Mouse (Mus musculus) neural tube, embryonic 12.5 days (tissue): ENCODE results near the gene Srpr. TPM values are rescaled to one million over a fixed set of nuclear protein-coding genes. Genes with fewer than 3 reads are reported as not detected.
A peak's percentile ranks its signal among the peaks of the same experiment; 100 is the strongest.

Experiments used
- ATAC-seq: fragments of 200-750 bp; cut with Nextera tagmentation; 2 replicates; pipeline ENCODE4 v1.8.0; 2017; ENCODE audit warnings: low read depth, mild to moderate bottlenecking, moderate TSS enrichment, moderate library complexity; ENCODE audit not compliant: low FRiP score
- H3K27ac ChIP-seq: fragments of 300-500 bp; sonication (generic); 2 replicates; pipeline ENCODE4 v1.5.1; 2016
- H3K27me3 ChIP-seq: fragments of 300-500 bp; sonication (generic); replicated peaks from 2 replicates; pipeline ENCODE4 v1.6.1; 2016; ENCODE audit warnings: mild to moderate bottlenecking
- H3K36me3 ChIP-seq: fragments of 300-500 bp; sonication (generic); 2 replicates; pipeline ENCODE4 v1.6.1; 2016; ENCODE audit warnings: mild to moderate bottlenecking
- H3K4me1 ChIP-seq: fragments of 300-500 bp; sonication (generic); 2 replicates; pipeline ENCODE4 v1.6.1; 2016
- H3K4me2 ChIP-seq: fragments of 300-500 bp; sonication (generic); replicated peaks from 2 replicates; pipeline ENCODE4 v1.6.1; 2016; ENCODE audit warnings: mild to moderate bottlenecking
- H3K4me3 ChIP-seq: fragments of 300-500 bp; sonication (generic); 2 replicates; pipeline ENCODE4 v1.5.1; 2016
- H3K9ac ChIP-seq: fragments of 300-500 bp; sonication (generic); 2 replicates; pipeline ENCODE4 v1.6.1; 2016; ENCODE audit warnings: mild to moderate bottlenecking
- H3K9me3 ChIP-seq: fragments of 300-500 bp; sonication (generic); 2 replicates; pipeline ENCODE4 v1.6.1; 2016; ENCODE audit warnings: mild to moderate bottlenecking
- WGBS: fragments of 180-500 bp; shearing (Covaris S2); methylation state at CpG from one replicate; pipeline ENCODE4 v1.1.7; 2016; 5-methylcytosine and 5-hydroxymethylcytosine counted together
- polyA plus RNA-seq: library from polyadenylated mRNA; unstranded; fragments of >200 nt; fragmentation: Nextera tagmentation; extraction: Ambion mirVana; gene quantifications from 2 replicates; pipeline ENCODE4 v1.2.1, GENCODE M21; 2016

Srpr gene
- polyA plus RNA-seq, 1 experiment from 2014 or later, result 78.0 TPM

DNA sequence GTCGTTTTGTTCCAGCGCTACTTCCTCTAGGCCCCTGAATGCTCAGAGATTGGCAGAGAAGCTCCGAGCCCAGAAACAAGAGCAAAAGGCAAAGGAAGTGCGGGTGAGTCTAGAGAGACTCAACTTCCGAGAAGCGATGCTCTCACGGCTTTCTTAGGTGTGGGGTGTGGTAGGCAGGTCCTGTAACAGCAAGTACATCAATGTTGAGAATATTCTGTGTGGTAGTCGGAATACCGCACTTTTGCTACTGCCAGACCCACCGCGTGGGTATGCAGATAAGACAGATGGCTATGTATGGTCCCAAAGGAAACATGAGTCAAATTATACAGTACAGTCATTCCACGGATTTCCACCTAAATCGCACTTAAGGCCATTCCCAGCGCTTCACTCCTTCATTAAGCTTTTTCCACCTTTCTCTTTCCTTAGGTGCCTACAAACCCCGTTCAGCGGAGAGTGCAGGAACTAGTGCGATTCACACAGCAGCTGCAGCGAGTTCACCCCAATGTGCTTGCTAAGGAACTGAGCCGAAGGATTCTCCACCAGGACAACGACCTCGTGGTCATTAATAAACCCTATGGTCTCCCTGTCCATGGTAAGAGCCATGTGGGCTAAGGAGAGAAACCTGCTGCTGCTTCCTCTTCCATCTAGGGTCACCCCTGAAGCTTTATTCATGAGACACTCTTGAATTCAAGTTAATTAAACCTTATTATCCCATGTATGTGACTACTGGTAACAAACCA, 68.2 kb downstream of the Srpr start:
- Histone ChIP-seq H3K4me2 (peak overlapping the region; percentile 72), H3K9me3 (no peaks in the 10 kb centered on the region), H3K27me3 (no peaks in the 10 kb centered on the region), H3K27ac (no peak overlapping the region), H3K4me3 (peak overlapping the region; percentile 74), H3K9ac (peak overlapping the region; percentile 69), H3K4me1 (peaks cover 23% of the 10 kb centered on the region), H3K36me3 (peaks cover 13% of the 10 kb centered on the region)
- peak; percentile 55 for ATAC-seq
- WGBS, result 2% methylated on average over 21 of the region's 21 CpGs

DNA sequence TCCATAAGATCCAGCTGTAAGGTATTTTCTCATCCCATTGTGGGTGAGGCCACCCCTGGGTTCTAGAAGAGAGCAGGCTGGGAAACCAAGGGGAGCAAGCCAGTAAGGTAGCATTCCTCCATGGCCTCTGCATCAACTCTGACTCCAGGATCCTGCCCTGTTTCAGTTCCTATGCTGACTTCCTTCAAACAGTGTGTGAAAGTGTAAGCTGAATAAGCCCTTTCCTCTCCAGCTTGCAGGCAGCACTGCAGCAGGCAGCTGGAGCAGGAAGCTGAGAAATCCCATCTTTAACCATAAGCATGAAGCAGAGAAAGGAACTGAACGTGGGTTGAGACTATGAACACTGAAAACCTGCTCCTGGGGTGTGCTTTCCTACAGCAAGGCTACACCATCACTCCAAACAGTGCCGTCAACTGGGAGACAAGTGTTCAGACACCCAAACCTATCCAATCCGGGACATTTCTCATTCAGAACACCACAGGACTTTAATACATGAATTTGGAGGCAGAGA, 77.9 kb downstream of the Srpr start:
- Histone ChIP-seq H3K4me2 (no peak overlapping the region), H3K9ac (no peak overlapping the region), H3K27ac (no peak overlapping the region), H3K9me3 (no peaks in the 10 kb centered on the region), H3K36me3 (peaks cover 44% of the 10 kb centered on the region), H3K27me3 (no peaks in the 10 kb centered on the region), H3K4me1 (0 out of 2 replicates have a peak, but pooled peaks cover 4% of the 10 kb centered on the region), H3K4me3 (no peak overlapping the region)
- WGBS, result 81% methylated on average over 3 of the region's 3 CpGs
- no peak for ATAC-seq

DNA sequence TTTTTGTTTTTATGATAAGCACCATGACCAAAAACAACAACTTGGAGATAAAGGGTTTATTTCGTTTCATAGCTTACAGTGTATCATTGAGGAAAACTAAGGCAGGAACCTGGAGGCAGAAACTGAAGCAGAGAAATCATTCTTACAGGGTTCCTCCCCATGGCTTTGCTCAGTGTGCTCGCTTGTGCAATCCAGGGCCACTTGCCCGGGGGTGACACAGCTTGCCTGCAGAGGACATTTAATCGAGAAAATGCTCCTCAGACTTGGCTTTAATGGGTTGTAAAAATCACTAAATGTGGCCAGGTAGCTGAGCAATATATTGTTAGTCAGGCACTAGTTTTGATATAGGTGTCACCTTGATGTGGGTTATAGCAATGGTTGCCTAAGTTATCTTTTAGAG, 78.5 kb downstream of the Srpr start:
- peaks cover 39% of the 10 kb centered on the region for H3K36me3 ChIP-seq
- H3K9ac ChIP-seq, result no peak overlapping the region
- no peaks in the 10 kb centered on the region for H3K9me3 ChIP-seq
- no peaks in the 10 kb centered on the region for H3K27me3 ChIP-seq
- H3K4me3 ChIP-seq, result no peak overlapping the region
- H3K4me1 ChIP-seq, result 0 out of 2 replicates have a peak, but pooled peaks cover 7% of the 10 kb centered on the region
- H3K27ac ChIP-seq, result no peak overlapping the region
- H3K4me2 ChIP-seq, result no peak overlapping the region
- ATAC-seq, result no peak
- WGBS, result 87% methylated on average over 4 of the region's 4 CpGs

DNA sequence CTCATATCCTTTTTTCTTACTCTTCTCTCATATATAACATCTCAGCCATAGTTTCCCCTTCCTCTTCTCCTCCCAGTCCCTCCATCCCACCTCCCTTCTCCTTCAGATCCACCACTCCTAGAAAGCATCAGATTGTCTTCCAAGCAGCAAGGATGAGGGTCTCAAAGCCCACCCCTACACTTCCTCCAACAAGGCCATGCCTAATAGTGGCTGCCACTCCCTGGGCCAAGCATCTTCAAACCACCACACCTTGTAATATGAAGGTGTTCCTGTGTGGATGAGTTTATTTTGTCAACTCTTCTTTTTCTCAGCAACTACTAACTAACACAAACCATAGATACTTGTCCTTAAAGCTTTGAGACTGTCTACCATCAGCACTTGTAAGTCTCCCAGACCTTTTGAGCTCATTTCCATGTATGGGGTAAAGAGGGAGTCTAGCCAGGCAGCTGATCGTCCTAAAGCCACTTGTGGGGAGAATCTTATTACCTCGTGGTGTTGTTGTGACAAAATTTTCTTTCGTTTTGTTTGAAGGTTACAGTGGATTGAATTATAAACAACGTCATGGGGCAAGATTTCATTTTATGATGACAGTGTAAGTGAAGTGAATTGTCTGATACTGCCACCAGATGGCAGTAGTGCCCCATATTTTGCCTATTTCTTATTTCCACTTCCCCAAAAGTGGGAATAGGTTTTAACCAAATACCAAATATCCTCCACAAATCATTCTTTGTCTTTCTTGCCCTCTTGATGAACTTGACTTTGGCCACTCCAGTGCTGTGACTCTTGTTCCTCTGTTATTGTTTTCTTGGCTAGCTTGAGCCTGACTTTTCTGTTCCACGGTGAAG, 82.3 kb downstream of the Srpr start:
- no peak overlapping the region for H3K27ac ChIP-seq
- H3K4me3 ChIP-seq, result no peak overlapping the region
- peaks cover 7% of the 10 kb centered on the region for H3K36me3 ChIP-seq
- no peaks in the 10 kb centered on the region for H3K9me3 ChIP-seq
- H3K27me3 ChIP-seq, result peaks cover 5% of the 10 kb centered on the region; the same call in 1 of the 2 replicates
- H3K4me1 ChIP-seq, result 0 out of 2 replicates have a peak, but pooled peaks cover 7% of the 10 kb centered on the region
- ATAC-seq, result no peak
- H3K4me2 ChIP-seq, result no peak overlapping the region
- 14% methylated on average over 5 of the region's 5 CpGs for WGBS
- no peak overlapping the region for H3K9ac ChIP-seq

DNA sequence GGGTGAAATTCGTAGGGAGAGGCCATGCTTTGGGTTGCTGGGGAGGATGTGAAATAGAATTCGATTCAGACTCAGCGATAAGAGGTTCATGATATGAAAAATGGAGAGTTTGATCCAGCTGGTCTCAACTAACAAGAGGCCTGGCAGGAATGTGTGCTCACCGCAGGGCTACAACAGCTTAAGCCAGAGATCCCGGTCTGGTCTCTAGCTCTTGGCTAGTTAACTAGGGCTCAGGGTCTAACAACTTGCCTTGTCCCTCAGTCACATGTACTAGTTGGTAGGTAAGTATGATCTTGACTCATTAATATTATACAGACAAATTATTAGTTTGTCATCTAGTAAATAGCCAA, 82.9 kb downstream of the Srpr start:
- H3K36me3 ChIP-seq, result peaks cover 3% of the 10 kb centered on the region
- no peak overlapping the region for H3K9ac ChIP-seq
- H3K27me3 ChIP-seq, result peaks cover 11% of the 10 kb centered on the region
- no peak overlapping the region for H3K27ac ChIP-seq
- no peak overlapping the region for H3K4me2 ChIP-seq
- 62% methylated on average over 5 of the region's 5 CpGs for WGBS
- H3K4me3 ChIP-seq, result no peak overlapping the region
- 0 out of 2 replicates have a peak, but pooled peaks have one; percentile 35 for ATAC-seq
- H3K9me3 ChIP-seq, result no peaks in the 10 kb centered on the region
- 0 out of 2 replicates have a peak, but pooled peaks cover 7% of the 10 kb centered on the region for H3K4me1 ChIP-seq

DNA sequence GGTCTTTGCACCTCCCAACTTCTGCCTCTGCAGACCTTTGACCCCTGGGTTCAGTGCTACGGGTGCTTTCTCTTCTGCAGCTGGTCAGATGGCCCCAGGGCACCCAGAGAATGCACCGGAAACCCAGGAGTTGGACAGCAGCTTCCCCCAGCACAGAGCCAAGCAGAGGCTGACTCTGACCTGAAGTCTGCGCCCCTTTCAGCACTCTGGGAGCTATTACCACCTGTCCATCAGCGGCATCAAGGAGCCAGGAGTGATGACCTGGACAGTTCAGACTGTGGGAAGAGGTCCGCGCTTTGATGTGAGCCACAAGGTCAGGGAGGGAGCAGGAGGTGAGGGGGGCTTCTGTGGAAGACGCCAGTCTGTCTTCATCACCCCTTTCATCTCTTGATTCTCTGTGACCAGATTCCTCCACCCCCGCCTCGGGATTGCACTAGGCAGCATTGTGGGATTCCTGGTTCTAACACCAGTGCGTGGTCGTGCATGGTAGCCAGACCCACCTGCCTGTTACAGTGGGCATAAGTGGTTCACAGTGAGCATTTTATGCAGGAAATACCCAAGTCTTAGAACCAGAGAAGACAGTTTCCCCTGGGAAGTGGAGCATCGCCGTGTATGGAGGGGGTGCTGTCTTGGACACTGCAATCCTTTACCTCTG, 83.6 kb downstream of the Srpr start:
- no peak for ATAC-seq
- peaks cover 13% of the 10 kb centered on the region for H3K27me3 ChIP-seq
- WGBS, result 59% methylated on average over 13 of the region's 13 CpGs
- H3K9me3 ChIP-seq, result no peaks in the 10 kb centered on the region
- no peaks in the 10 kb centered on the region for H3K36me3 ChIP-seq
- H3K9ac ChIP-seq, result no peak overlapping the region
- H3K4me3 ChIP-seq, result no peak overlapping the region
- H3K4me2 ChIP-seq, result no peak overlapping the region
- H3K27ac ChIP-seq, result no peak overlapping the region
- H3K4me1 ChIP-seq, result 0 out of 2 replicates have a peak, but pooled peaks cover 7% of the 10 kb centered on the region

DNA sequence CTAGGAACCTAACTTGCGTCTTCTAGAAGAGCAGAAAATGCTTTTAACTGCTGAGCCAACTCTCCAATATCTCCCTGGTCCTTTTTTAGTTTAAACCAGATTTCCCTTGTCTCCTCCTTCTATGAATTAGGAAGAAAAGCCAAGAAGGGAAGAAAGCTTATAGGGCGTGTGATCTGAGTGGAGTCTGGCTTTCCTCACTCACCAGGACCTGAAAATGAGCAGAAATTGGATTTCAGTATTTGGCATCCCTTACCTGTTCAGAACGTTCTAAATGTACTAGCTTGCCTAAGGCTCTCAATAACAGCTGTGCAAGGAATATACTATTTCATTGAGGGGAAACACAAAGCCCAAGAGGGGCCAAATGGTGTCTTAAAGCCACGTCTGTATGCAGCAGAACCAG, 84.4 kb downstream of the Srpr start:
- H3K9ac ChIP-seq, result no peak overlapping the region
- no peak overlapping the region for H3K4me3 ChIP-seq
- 88% methylated on average over 4 of the region's 4 CpGs for WGBS
- no peaks in the 10 kb centered on the region for H3K9me3 ChIP-seq
- 0 out of 2 replicates have a peak, but pooled peaks cover 7% of the 10 kb centered on the region for H3K4me1 ChIP-seq
- ATAC-seq, result no peak
- peaks cover 13% of the 10 kb centered on the region for H3K27me3 ChIP-seq
- H3K36me3 ChIP-seq, result no peaks in the 10 kb centered on the region
- no peak overlapping the region for H3K4me2 ChIP-seq
- H3K27ac ChIP-seq, result no peak overlapping the region

DNA sequence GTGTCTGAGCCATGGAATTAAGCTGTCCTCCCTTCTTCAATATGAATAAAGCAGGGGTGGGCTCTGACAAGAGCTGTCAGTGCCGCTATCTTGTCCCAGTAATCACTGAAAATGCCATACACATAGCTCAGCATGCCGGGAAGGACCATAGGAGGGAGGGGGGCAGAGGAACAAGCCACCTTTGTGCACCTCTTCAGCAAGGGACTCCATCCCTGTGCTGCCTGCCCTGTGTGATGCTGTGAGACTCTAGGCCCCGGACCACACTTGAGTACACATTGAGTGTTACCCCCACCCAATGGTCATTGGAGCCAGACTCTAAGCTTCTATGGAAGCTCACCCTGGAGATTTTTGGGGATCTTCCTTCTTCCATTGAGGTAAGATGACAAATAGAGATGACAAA, 86.4 kb downstream of the Srpr start:
- WGBS, result 94% methylated on average over 3 of the region's 3 CpGs
- Histone ChIP-seq H3K9ac (no peak overlapping the region), H3K4me2 (no peak overlapping the region), H3K27me3 (peaks cover 13% of the 10 kb centered on the region), H3K9me3 (no peaks in the 10 kb centered on the region), H3K36me3 (no peaks in the 10 kb centered on the region), H3K4me3 (no peak overlapping the region), H3K4me1 (0 out of 2 replicates have a peak, but pooled peaks cover 7% of the 10 kb centered on the region), H3K27ac (no peak overlapping the region)
- ATAC-seq, result no peak

DNA sequence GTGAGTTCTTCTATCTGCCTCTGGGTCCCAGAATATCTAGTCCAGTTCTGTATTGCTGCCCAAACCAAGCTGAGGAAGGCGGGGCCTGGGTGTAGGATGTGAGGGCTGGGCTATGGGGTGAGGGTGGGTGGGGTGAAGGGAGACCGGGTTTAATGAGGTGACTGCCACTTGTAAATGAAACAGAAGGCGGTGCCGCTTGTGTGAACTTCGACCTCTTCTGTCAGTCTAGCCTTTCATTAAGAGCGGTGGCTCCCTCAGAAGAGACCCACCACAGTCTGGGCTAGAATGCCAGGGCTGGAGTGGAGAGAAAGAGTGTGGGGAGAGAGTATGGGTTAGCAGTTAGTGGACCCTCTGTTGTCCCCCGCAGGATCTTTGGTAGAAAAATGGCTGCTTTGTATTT, 90.0 kb downstream of the Srpr start:
- Histone ChIP-seq H3K9ac (no peak overlapping the region), H3K4me1 (no peaks in the 10 kb centered on the region), H3K4me3 (no peak overlapping the region), H3K9me3 (no peaks in the 10 kb centered on the region), H3K27me3 (peaks cover 13% of the 10 kb centered on the region), H3K36me3 (no peaks in the 10 kb centered on the region), H3K4me2 (no peak overlapping the region), H3K27ac (no peak overlapping the region)
- WGBS, result 15% methylated on average over 7 of the region's 7 CpGs
- ATAC-seq, result 0 out of 2 replicates have a peak, but pooled peaks have one; percentile 29

DNA sequence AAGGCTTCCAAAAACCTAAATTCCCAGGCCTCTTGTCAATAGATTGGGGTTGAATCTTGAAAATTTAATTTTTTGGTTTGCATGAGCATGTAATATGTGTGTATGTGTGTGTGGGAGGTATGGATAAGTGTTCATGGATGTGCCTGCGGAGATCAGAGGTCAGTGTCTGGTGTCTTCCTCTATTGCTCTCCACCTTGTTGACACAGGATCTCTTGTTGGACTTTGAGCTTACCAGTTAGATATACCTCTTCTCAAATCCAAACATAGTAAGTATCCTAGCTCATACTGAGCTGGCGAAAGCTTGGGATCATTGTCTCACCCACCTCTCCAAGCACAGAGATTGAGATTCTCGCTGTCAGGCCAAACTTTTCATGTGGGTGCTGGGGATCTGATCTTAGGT, 90.4 kb downstream of the Srpr start:
- no peak overlapping the region for H3K4me2 ChIP-seq
- no peaks in the 10 kb centered on the region for H3K36me3 ChIP-seq
- no peaks in the 10 kb centered on the region for H3K4me1 ChIP-seq
- no peak for ATAC-seq
- H3K4me3 ChIP-seq, result no peak overlapping the region
- no peak overlapping the region for H3K9ac ChIP-seq
- WGBS, result 89% methylated on average over 3 of the region's 3 CpGs
- H3K9me3 ChIP-seq, result no peaks in the 10 kb centered on the region
- H3K27me3 ChIP-seq, result peaks cover 13% of the 10 kb centered on the region
- H3K27ac ChIP-seq, result no peak overlapping the region

DNA sequence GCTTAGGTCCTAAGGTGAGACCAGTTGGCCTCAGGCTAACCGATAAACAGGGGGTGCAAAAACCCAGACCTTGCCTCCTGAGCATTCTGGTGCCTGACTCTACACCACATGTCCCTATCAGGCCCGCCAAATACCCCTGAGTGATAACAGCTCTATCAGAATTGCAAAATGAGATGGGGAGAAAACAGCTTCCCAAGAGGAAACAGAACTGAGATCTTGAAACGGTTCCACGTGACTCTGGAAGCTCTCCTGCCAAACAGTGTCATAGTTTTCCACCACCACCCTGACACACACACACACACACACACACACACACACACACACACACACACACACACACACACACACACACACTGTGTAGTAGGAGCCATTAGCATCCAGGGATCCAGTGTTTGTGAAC, 90.9 kb downstream of the Srpr start:
- Histone ChIP-seq H3K36me3 (no peaks in the 10 kb centered on the region), H3K4me3 (no peak overlapping the region), H3K27ac (no peak overlapping the region), H3K4me2 (no peak overlapping the region), H3K9me3 (no peaks in the 10 kb centered on the region), H3K27me3 (peaks cover 12% of the 10 kb centered on the region), H3K4me1 (no peaks in the 10 kb centered on the region), H3K9ac (no peak overlapping the region)
- no peak for ATAC-seq
- WGBS, result 87% methylated on average over 4 of the region's 4 CpGs

DNA sequence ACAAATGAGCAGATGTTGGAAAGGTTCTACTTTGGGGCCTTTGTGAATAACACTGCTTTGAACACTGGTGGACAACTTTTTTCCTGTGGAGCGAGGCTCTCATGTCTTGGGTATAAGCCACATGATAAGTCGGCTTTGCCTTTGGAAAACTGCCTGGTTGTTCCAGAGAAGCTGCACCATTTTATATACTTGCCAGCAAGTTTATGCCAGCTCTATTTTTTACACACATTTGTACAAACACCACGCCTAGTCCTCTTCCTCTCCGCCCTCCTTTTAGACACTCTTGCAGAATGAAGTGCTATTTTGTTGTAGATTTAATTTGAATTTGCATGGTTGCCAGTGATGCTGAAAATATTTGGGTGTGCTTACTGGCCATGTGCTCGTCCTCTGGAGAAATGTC, 93.5 kb downstream of the Srpr start:
- H3K27ac ChIP-seq, result no peak overlapping the region
- no peaks in the 10 kb centered on the region for H3K27me3 ChIP-seq
- no peak overlapping the region for H3K9ac ChIP-seq
- no peaks in the 10 kb centered on the region for H3K9me3 ChIP-seq
- whole genome bisulfite sequencing, result 82% methylated on average over 5 of the region's 5 CpGs
- H3K4me3 ChIP-seq, result no peak overlapping the region
- H3K4me2 ChIP-seq, result no peak overlapping the region
- no peaks in the 10 kb centered on the region for H3K4me1 ChIP-seq
- ATAC-seq, result no peak
- no peaks in the 10 kb centered on the region for H3K36me3 ChIP-seq
